14 mouse cellular contexts compared by ENCODE assay signal in the genomic region with DNA sequence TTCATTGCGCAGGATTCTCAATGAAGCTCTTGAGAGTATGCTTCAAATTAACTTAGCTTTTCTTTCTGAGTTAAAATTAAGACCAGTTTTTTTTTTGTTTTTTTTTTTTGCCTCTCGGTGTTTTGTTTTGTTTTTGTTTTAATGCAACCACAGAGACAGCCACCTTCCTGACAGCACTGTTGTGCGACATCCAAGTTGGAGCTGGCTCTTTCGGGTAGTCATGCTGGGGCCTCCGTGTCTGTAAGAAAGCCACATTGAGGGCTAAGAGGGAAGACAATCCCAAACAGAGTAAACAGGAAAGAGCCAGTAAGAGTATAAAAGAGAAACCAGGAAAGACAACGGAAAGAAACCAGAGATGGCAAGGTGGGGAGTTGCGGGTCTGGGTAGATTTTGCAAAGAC.
A peak's percentile ranks its signal among the peaks of the same experiment; 100 is the strongest.
DNase-seq lines count a peak whose midpoint lies in the region; ATAC-seq and TF ChIP-seq lines count a peak whose summit lies in the region.
"Had no signal": no experiment of that assay in that cellular context is flagged by ENCODE, and none has a peak within 500 bp of the region (broad histone marks: within the 10 kb centered on the region; RNA-seq: fewer than 3 reads in every experiment).

No protein-coding gene starts in this region.

- no peak overlapping the region for H3K4me3 ChIP-seq in heart, embryonic 13.5 days
- no peak overlapping the region for H3K4me3 ChIP-seq in lung, adult 2 months (replicated peaks; ENCODE audit: extremely low read depth, low read depth, low read length)
- no peak overlapping the region for H3K4me3 ChIP-seq in heart, embryonic 15.5 days
- no peak overlapping the region for H3K4me3 ChIP-seq in small intestine, adult 2 months (ENCODE audit: low read depth, low read length)
- H3K4me3 ChIP-seq: forebrain, embryonic 10.5 days; hindbrain, embryonic 10.5 days; neural tube, embryonic 12.5 days had no signal

- no peaks in the 10 kb centered on the region for H3K36me3 ChIP-seq in heart, embryonic 13.5 days
- H3K36me3 ChIP-seq in heart, embryonic 15.5 days: no peaks in the 10 kb centered on the region
- no peaks in the 10 kb centered on the region for H3K36me3 ChIP-seq in small intestine, adult 2 months (ENCODE audit: control insufficient read depth, insufficient read depth, low read length)
- H3K36me3 ChIP-seq: forebrain, embryonic 10.5 days; hindbrain, embryonic 10.5 days; neural tube, embryonic 12.5 days had no signal

- no peak for ATAC-seq in heart, embryonic 13.5 days (ENCODE audit: extremely low read depth, insufficient number of reproducible peaks, low FRiP score, low TSS enrichment)
- ATAC-seq in heart, embryonic 15.5 days (replicated peaks; ENCODE audit: insufficient number of reproducible peaks, insufficient read depth, low FRiP score, low read depth): no peak

- H3K9ac ChIP-seq in heart, embryonic 13.5 days: no peak overlapping the region
- H3K9ac ChIP-seq in heart, embryonic 15.5 days: no peak overlapping the region
- H3K9ac ChIP-seq: neural tube, embryonic 12.5 days had no signal

- 49% methylated on average over 7 of the region's 7 CpGs for WGBS in heart, embryonic 13.5 days
- WGBS in lung, adult 2 months: 34% methylated on average over 7 of the region's 7 CpGs
- 55% methylated on average over 7 of the region's 7 CpGs for WGBS in heart, embryonic 15.5 days
- WGBS in small intestine, adult 2 months: 65% methylated on average over 7 of the region's 7 CpGs

- no peaks in the 10 kb centered on the region for H3K9me3 ChIP-seq in heart, embryonic 13.5 days
- H3K9me3 ChIP-seq in heart, embryonic 15.5 days (replicated peaks): no peaks in the 10 kb centered on the region
- H3K9me3 ChIP-seq: forebrain, embryonic 10.5 days; hindbrain, embryonic 10.5 days; neural tube, embryonic 12.5 days had no signal

- TF ChIP-seq CTCF in lung, adult 2 months (IDR thresholded peaks at IDR 0.05; ENCODE audit: insufficient read depth, low read length): no peak
- TF ChIP-seq CTCF in small intestine, adult 2 months (IDR thresholded peaks at IDR 0.05; ENCODE audit: extremely low read depth, insufficient read length, insufficient replicate concordance, low read depth, low read length): no peak

- TF ChIP-seq POLR2A in lung, adult 2 months (IDR thresholded peaks at IDR 0.05; ENCODE audit: borderline replicate concordance, extremely low read depth, low read depth, low read length): no peak
- no peak for TF ChIP-seq POLR2A in small intestine, adult 2 months (IDR thresholded peaks at IDR 0.05; ENCODE audit: low read depth, low read length)

- 0 out of 2 replicates have a peak overlapping the region, but pooled peaks have one; percentile 27 for H3K4me2 ChIP-seq in heart, embryonic 13.5 days
- no peak overlapping the region for H3K4me2 ChIP-seq in heart, embryonic 15.5 days
- H3K4me2 ChIP-seq: neural tube, embryonic 12.5 days had no signal

- H3K27ac ChIP-seq in heart, embryonic 13.5 days (replicated peaks): no peak overlapping the region
- H3K27ac ChIP-seq in heart, embryonic 15.5 days: peak overlapping the region; percentile 42; the same call in 1 of the 2 replicates
- peak overlapping the region; percentile 49; the same call in 1 of the 2 replicates for H3K27ac ChIP-seq in small intestine, adult 2 months (ENCODE audit: insufficient read depth, low read depth, low read length)
- H3K27ac ChIP-seq: forebrain, embryonic 10.5 days; hindbrain, embryonic 10.5 days; neural tube, embryonic 12.5 days had no signal

- no peaks in the 10 kb centered on the region for H3K27me3 ChIP-seq in heart, embryonic 13.5 days (replicated peaks)
- H3K27me3 ChIP-seq in heart, embryonic 15.5 days: no peaks in the 10 kb centered on the region
- H3K27me3 ChIP-seq in small intestine, adult 2 months (ENCODE audit: control insufficient read depth, insufficient read depth, low read length): no peaks in the 10 kb centered on the region
- H3K27me3 ChIP-seq: CH12.LX; neural tube, embryonic 12.5 days had no signal

- DNase-seq in heart, adult 8-10 months (ENCODE audit: low spot score): no peak
- DNase-seq in lung, postnatal 10 days: peak; percentile 25
- DNase-seq in lung, adult 2 months: no peak
- DNase-seq in thymus, postnatal 0 days (ENCODE audit: low spot score): no peak
- DNase-seq in adrenal gland, adult 2 months: no peak
- DNase-seq: cerebellum, adult 8-10 months; right cerebral cortex, postnatal 4 days had no signal

- H3K4me1 ChIP-seq in heart, embryonic 13.5 days: peaks cover 3% of the 10 kb centered on the region; the same call in 1 of the 2 replicates
- H3K4me1 ChIP-seq in lung, adult 2 months (ENCODE audit: control insufficient read depth, insufficient read depth, low read length): no peaks in the 10 kb centered on the region; the same call in 1 of the 2 replicates
- 0 out of 2 replicates have a peak, but pooled peaks cover 2% of the 10 kb centered on the region for H3K4me1 ChIP-seq in heart, embryonic 15.5 days (replicated peaks)
- no peaks in the 10 kb centered on the region; the same call in 1 of the 2 replicates for H3K4me1 ChIP-seq in small intestine, adult 2 months (ENCODE audit: control insufficient read depth, insufficient read depth, insufficient read length, low read length)
- H3K4me1 ChIP-seq: neural tube, embryonic 12.5 days had no signal
